Mouse (Mus musculus): Measurements from ENCODE around the gene Zfp385b. TPM values are rescaled to one million over a fixed set of nuclear protein-coding genes. Genes with fewer than 3 reads are reported as not detected.

Gene Zfp385b
- polyA plus RNA-seq, 1 experiment from 2014 or later = 5.6 TPM

- H3K4me2 ChIP-seq = no peak overlapping the region
- DNase-seq (no peak), ATAC-seq (ENCODE audit: insufficient read depth) (no peak)
- no peak overlapping the region for H3K27ac ChIP-seq (ENCODE audit: low read depth)
- no peak overlapping the region for H3K4me3 ChIP-seq (ENCODE audit: low read depth, low read length)
- H3K9ac ChIP-seq = no peak overlapping the region
- no peaks in the 10 kb centered on the region for H3K36me3 ChIP-seq (ENCODE audit: insufficient read depth)
- WGBS = 52% methylated on average over 10 of the region's 10 CpGs
- no peaks in the 10 kb centered on the region for H3K4me1 ChIP-seq (ENCODE audit: insufficient read depth)
- TF ChIP-seq CTCF (IDR thresholded peaks at IDR 0.05; ENCODE audit: low read depth) = no peak
- no peaks in the 10 kb centered on the region for H3K9me3 ChIP-seq (ENCODE audit: low read depth, low read length)
- no peaks in the 10 kb centered on the region for H3K27me3 ChIP-seq (ENCODE audit: insufficient read depth, low read length)
Measured at GRCm38 (mm10) chr2:77477536-77477935, 341.9 kb downstream of the Zfp385b start.

- no peaks in the 10 kb centered on the region for H3K36me3 ChIP-seq (ENCODE audit: insufficient read depth)
- no peak overlapping the region for H3K4me3 ChIP-seq (ENCODE audit: low read depth, low read length)
- TF ChIP-seq CTCF (IDR thresholded peaks at IDR 0.05; ENCODE audit: low read depth) = no peak
- no peaks in the 10 kb centered on the region for H3K4me1 ChIP-seq (ENCODE audit: insufficient read depth)
- H3K27ac ChIP-seq (ENCODE audit: low read depth) = no peak overlapping the region
- no peak overlapping the region for H3K9ac ChIP-seq
- no peak for ATAC-seq (ENCODE audit: insufficient read depth)
- no peak for DNase-seq
- no peaks in the 10 kb centered on the region for H3K27me3 ChIP-seq (ENCODE audit: insufficient read depth, low read length)
- H3K4me2 ChIP-seq = no peak overlapping the region
- no peaks in the 10 kb centered on the region for H3K9me3 ChIP-seq (ENCODE audit: low read depth, low read length)
- 54% methylated on average over 8 of the region's 8 CpGs for WGBS
Measured at GRCm38 (mm10) chr2:77476444-77476843, 343.0 kb downstream of the Zfp385b start.

- TF ChIP-seq CTCF (IDR thresholded peaks at IDR 0.05; ENCODE audit: low read depth) = no peak
- Histone ChIP-seq H3K36me3 (ENCODE audit: insufficient read depth) (no peaks in the 10 kb centered on the region), H3K27me3 (ENCODE audit: insufficient read depth, low read length) (no peaks in the 10 kb centered on the region), H3K4me1 (ENCODE audit: insufficient read depth) (no peaks in the 10 kb centered on the region), H3K9me3 (ENCODE audit: low read depth, low read length) (no peaks in the 10 kb centered on the region), H3K9ac (no peak overlapping the region), H3K27ac (ENCODE audit: low read depth) (no peak overlapping the region), H3K4me2 (no peak overlapping the region), H3K4me3 (ENCODE audit: low read depth, low read length) (no peak overlapping the region)
- ATAC-seq (ENCODE audit: insufficient read depth) (no peak), DNase-seq (no peak)
- 62% methylated on average over 11 of the region's 11 CpGs for WGBS
Measured at GRCm38 (mm10) chr2:77472254-77472837, 347.1 kb downstream of the Zfp385b start.

- DNase-seq = no peak
- Histone ChIP-seq H3K27ac (ENCODE audit: low read depth) (no peak overlapping the region), H3K9ac (no peak overlapping the region), H3K36me3 (ENCODE audit: insufficient read depth) (no peaks in the 10 kb centered on the region), H3K9me3 (ENCODE audit: low read depth, low read length) (no peaks in the 10 kb centered on the region), H3K4me3 (ENCODE audit: low read depth, low read length) (no peak overlapping the region), H3K27me3 (ENCODE audit: insufficient read depth, low read length) (no peaks in the 10 kb centered on the region), H3K4me1 (ENCODE audit: insufficient read depth) (no peaks in the 10 kb centered on the region), H3K4me2 (no peak overlapping the region)
- no peak for TF ChIP-seq CTCF (IDR thresholded peaks at IDR 0.05; ENCODE audit: low read depth)
- 58% methylated on average over 7 of the region's 7 CpGs for WGBS
- no peak for ATAC-seq (ENCODE audit: insufficient read depth)
Measured at GRCm38 (mm10) chr2:77470716-77471115, 348.7 kb downstream of the Zfp385b start.

GRCm38 (mm10) chr2:77461413-77461812 is 358.0 kb downstream of the Zfp385b start:
- DNase-seq (no peak), ATAC-seq (ENCODE audit: insufficient read depth) (no peak)
- TF ChIP-seq CTCF (IDR thresholded peaks at IDR 0.05; ENCODE audit: low read depth) = no peak
- no peak overlapping the region for H3K27ac ChIP-seq (ENCODE audit: low read depth)
- no peak overlapping the region for H3K4me3 ChIP-seq (ENCODE audit: low read depth, low read length)
- no peaks in the 10 kb centered on the region for H3K27me3 ChIP-seq (ENCODE audit: insufficient read depth, low read length)
- H3K9me3 ChIP-seq (ENCODE audit: low read depth, low read length) = no peaks in the 10 kb centered on the region
- WGBS = 61% methylated on average over 10 of the region's 10 CpGs
- H3K4me2 ChIP-seq = no peak overlapping the region
- H3K9ac ChIP-seq = no peak overlapping the region
- H3K36me3 ChIP-seq (ENCODE audit: insufficient read depth) = no peaks in the 10 kb centered on the region
- H3K4me1 ChIP-seq (ENCODE audit: insufficient read depth) = no peaks in the 10 kb centered on the region

GRCm38 (mm10) chr2:77460011-77460410 is 359.4 kb downstream of the Zfp385b start:
- 75% methylated on average over 6 of the region's 6 CpGs for WGBS
- Histone ChIP-seq H3K27ac (ENCODE audit: low read depth) (no peak overlapping the region), H3K4me2 (no peak overlapping the region), H3K4me3 (ENCODE audit: low read depth, low read length) (no peak overlapping the region), H3K9me3 (ENCODE audit: low read depth, low read length) (no peaks in the 10 kb centered on the region), H3K36me3 (ENCODE audit: insufficient read depth) (no peaks in the 10 kb centered on the region), H3K4me1 (ENCODE audit: insufficient read depth) (no peaks in the 10 kb centered on the region), H3K27me3 (ENCODE audit: insufficient read depth, low read length) (no peaks in the 10 kb centered on the region), H3K9ac (no peak overlapping the region)
- ATAC-seq (ENCODE audit: insufficient read depth) (no peak), DNase-seq (no peak)
- no peak for TF ChIP-seq CTCF (IDR thresholded peaks at IDR 0.05; ENCODE audit: low read depth)

- Histone ChIP-seq H3K27me3 (ENCODE audit: insufficient read depth, low read length) (no peaks in the 10 kb centered on the region), H3K36me3 (ENCODE audit: insufficient read depth) (no peaks in the 10 kb centered on the region), H3K9me3 (ENCODE audit: low read depth, low read length) (no peaks in the 10 kb centered on the region), H3K27ac (ENCODE audit: low read depth) (no peak overlapping the region), H3K4me1 (ENCODE audit: insufficient read depth) (0 out of 2 replicates have a peak, but pooled peaks cover 4% of the 10 kb centered on the region), H3K4me2 (no peak overlapping the region), H3K9ac (no peak overlapping the region), H3K4me3 (ENCODE audit: low read depth, low read length) (no peak overlapping the region)
- 76% methylated on average over 6 of the region's 6 CpGs for WGBS
- ATAC-seq (ENCODE audit: insufficient read depth) (no peak), DNase-seq (no peak)
- no peak for TF ChIP-seq CTCF (IDR thresholded peaks at IDR 0.05; ENCODE audit: low read depth)
Measured at GRCm38 (mm10) chr2:77458431-77458830, 361.0 kb downstream of the Zfp385b start.
